Mouse (Mus musculus) C2C12 (cell line): Measurements from ENCODE around the gene Hspa1a. TPM values are rescaled to one million over a fixed set of nuclear protein-coding genes. Genes with fewer than 3 reads are reported as not detected.

Source experiments
- H3K27me3 ChIP-seq: one replicate; pipeline ENCODE4 v1.6.1; 2011; ENCODE audit not compliant: control insufficient read depth, insufficient read depth, insufficient read length
- H3K36me3 ChIP-seq: one replicate; pipeline ENCODE4 v1.6.1; 2011; ENCODE audit not compliant: control insufficient read depth, insufficient read depth
- H3K4me3 ChIP-seq: one replicate; pipeline ENCODE4 v1.5.1; 2011; ENCODE audit warnings: mild to moderate bottlenecking, control low read depth; ENCODE audit not compliant: poor library complexity, insufficient read depth, severe bottlenecking
- H3K79me2 ChIP-seq: one replicate; pipeline ENCODE4 v1.6.1; 2011; ENCODE audit not compliant: control insufficient read depth, insufficient read depth
- H3K79me3 ChIP-seq: one replicate; pipeline ENCODE4 v1.6.1; 2011; ENCODE audit warnings: low read depth, control low read depth
- H3ac ChIP-seq: one replicate; pipeline ENCODE3; 2011; ENCODE audit warnings: low read depth; ENCODE audit not compliant: control insufficient read depth, insufficient read length
- CEBPB ChIP-seq: IDR thresholded peaks from one replicate; pipeline ENCODE4 v1.6.1; 2011; ENCODE audit warnings: low read depth, mild to moderate bottlenecking, control low read depth, moderate library complexity
- CTCF ChIP-seq: IDR thresholded peaks from one replicate; pipeline ENCODE4 v1.5.1; 2011; ENCODE audit not compliant: control insufficient read depth, insufficient read depth, insufficient read length
- FOSL1 ChIP-seq: IDR thresholded peaks from one replicate; pipeline ENCODE4 v1.8.0; 2011; ENCODE audit warnings: mild to moderate bottlenecking, low read length; ENCODE audit not compliant: poor library complexity, insufficient read depth, severe bottlenecking
- MAX ChIP-seq: IDR thresholded peaks from one replicate; pipeline ENCODE4 v1.6.1; 2011; ENCODE audit warnings: mild to moderate bottlenecking, control low read depth
- MYOD1 ChIP-seq: IDR thresholded peaks from one replicate; pipeline ENCODE4 v1.6.1; 2011; ENCODE audit warnings: low read depth; ENCODE audit not compliant: control insufficient read depth, insufficient read length
- MYOG ChIP-seq: IDR thresholded peaks from one replicate; pipeline ENCODE4 v1.6.1; 2011; ENCODE audit not compliant: control insufficient read depth, insufficient read length; ENCODE audit errors: extremely low read depth
- USF1 ChIP-seq: IDR thresholded peaks from one replicate; pipeline ENCODE4 v1.6.1; 2011; ENCODE audit warnings: low read depth, mild to moderate bottlenecking, control low read depth, moderate library complexity
- polyA plus RNA-seq: library from polyadenylated mRNA; unstranded; fragments of >200 nt; fragmentation: generic; extraction: Trizol; gene quantifications from one replicate; pipeline ENCODE4 v1.2.1, GENCODE M21; 2012; ENCODE audit warnings: missing spikeins

Hspa1a gene
- polyA plus RNA-seq, 1 experiment, result 1.8 TPM

- peaks cover 45% of the 10 kb centered on the region for H3K36me3 ChIP-seq
- H3K4me3 ChIP-seq, result no peak overlapping the region
- H3ac ChIP-seq, result no peak overlapping the region
- no peaks in the 10 kb centered on the region for H3K27me3 ChIP-seq
- H3K79me3 ChIP-seq, result peaks cover 43% of the 10 kb centered on the region
- TF ChIP-seq CTCF (peak; percentile 8), MYOD1 (no peak)
- peaks cover 62% of the 10 kb centered on the region for H3K79me2 ChIP-seq
Measured at GRCm38 (mm10) chr17:34984218-34984617, 12.3 kb upstream of the Hspa1a start.

DNA sequence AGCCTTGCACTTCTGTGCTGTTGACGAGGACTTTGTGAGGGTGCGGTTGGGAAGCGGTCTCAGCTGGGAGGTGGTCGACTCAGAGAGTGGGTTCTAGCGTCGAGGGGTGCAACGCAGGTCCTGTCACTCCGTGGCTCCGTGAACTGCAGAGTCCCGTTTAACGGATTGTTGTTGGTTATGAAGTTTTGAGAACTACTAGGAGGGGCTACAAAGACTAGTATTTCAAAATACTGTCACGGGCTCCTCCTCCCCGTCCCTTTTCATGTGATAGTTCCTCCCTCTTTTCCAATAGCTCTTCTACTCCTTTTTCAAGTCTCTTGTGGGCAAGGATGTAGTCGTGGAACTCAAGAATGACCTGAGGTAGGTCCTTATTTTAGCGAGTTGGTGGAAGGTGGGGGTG lies 10.4 kb upstream of the Hspa1a start:
- H3K4me3 ChIP-seq, result peak overlapping the region; percentile 98
- H3K79me3 ChIP-seq, result peaks cover 43% of the 10 kb centered on the region
- peaks cover 62% of the 10 kb centered on the region for H3K79me2 ChIP-seq
- TF ChIP-seq CEBPB, result no peak
- no peak for TF ChIP-seq USF1
- TF ChIP-seq MYOD1, result no peak
- TF ChIP-seq MAX, result no peak
- H3ac ChIP-seq, result peak overlapping the region; percentile 89
- H3K36me3 ChIP-seq, result peaks cover 29% of the 10 kb centered on the region
- H3K27me3 ChIP-seq, result no peaks in the 10 kb centered on the region

DNA sequence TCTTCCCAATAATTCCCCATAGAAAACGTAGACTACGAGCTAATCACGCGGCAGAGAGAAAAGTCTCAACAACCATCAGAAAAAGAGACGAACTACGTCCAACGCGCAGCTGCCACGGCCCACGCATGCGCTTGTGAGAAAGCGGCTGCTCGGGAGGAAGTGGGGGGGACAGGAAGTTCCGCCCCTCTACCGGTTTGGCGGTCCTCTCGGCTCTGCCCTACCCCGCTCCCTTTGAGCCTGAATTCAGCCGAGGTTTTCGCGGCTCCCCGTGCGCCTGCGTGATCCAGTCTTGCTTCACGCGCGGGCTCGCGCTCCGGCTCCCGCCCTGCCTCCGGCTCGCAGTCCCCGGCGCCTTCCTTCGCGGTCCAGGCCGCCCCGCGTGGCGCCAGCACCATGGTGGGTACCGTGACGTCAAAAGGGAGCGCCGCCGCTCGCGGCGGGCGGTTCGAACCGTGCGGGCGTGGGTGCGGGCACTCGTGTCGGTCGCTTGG lies 9.8 kb upstream of the Hspa1a start, which contains the start of gene Lsm2:
Gene Lsm2, plus strand, starts transcription at position 173 of the 491 bp plus-strand sequence.
- TF ChIP-seq MYOG (no peak), MAX (peak; percentile 67)
- peaks cover 62% of the 10 kb centered on the region for H3K79me2 ChIP-seq
- peaks cover 43% of the 10 kb centered on the region for H3K79me3 ChIP-seq
- no peaks in the 10 kb centered on the region for H3K27me3 ChIP-seq
- H3K36me3 ChIP-seq, result peaks cover 24% of the 10 kb centered on the region
- H3K4me3 ChIP-seq, result peak within 1 kb of the TSS; percentile 98
- H3ac ChIP-seq, result peak within 1 kb of the TSS; percentile 89

GRCm38 (mm10) chr17:34980655-34981054 lies 8.7 kb upstream of the Hspa1a start:
- Histone ChIP-seq H3K79me3 (peaks cover 43% of the 10 kb centered on the region), H3K4me3 (peak overlapping the region; percentile 98), H3K79me2 (peaks cover 60% of the 10 kb centered on the region), H3K36me3 (peaks cover 13% of the 10 kb centered on the region), H3ac (peak overlapping the region; percentile 83), H3K27me3 (no peaks in the 10 kb centered on the region)
- TF ChIP-seq MAX (no peak), USF1 (no peak), MYOD1 (no peak), CEBPB (no peak), CTCF (no peak), FOSL1 (no peak), MYOG (no peak)

- Histone ChIP-seq H3K36me3 (peaks cover 3% of the 10 kb centered on the region), H3K4me3 (no peak overlapping the region), H3K79me3 (peaks cover 38% of the 10 kb centered on the region), H3K79me2 (peaks cover 50% of the 10 kb centered on the region), H3ac (no peak overlapping the region), H3K27me3 (no peaks in the 10 kb centered on the region)
- no peak for TF ChIP-seq MYOG
- TF ChIP-seq MYOD1, result no peak
- TF ChIP-seq MAX, result no peak
- TF ChIP-seq FOSL1, result no peak
- no peak for TF ChIP-seq CTCF
- no peak for TF ChIP-seq CEBPB
- no peak for TF ChIP-seq USF1
Measured at GRCm38 (mm10) chr17:34979631-34980030, 7.7 kb upstream of the Hspa1a start.

- TF ChIP-seq MAX (no peak), CTCF (no peak), USF1 (no peak), CEBPB (no peak), FOSL1 (no peak), MYOG (no peak), MYOD1 (no peak)
- peaks cover 36% of the 10 kb centered on the region for H3K79me2 ChIP-seq
- H3K4me3 ChIP-seq, result no peak overlapping the region
- peaks cover 26% of the 10 kb centered on the region for H3K79me3 ChIP-seq
- H3K27me3 ChIP-seq, result no peaks in the 10 kb centered on the region
- H3ac ChIP-seq, result no peak overlapping the region
- H3K36me3 ChIP-seq, result peaks cover under 1% of the 10 kb centered on the region
Measured at GRCm38 (mm10) chr17:34978239-34978638, 6.3 kb upstream of the Hspa1a start.
